Mouse (Mus musculus) CH12F3 (cell line): ENCODE results near the gene Ugt1a10.

Source experiments
- in situ Hi-C: fragments of 300-500 bp; cut with MboI; formaldehyde crosslinking; loops from 2 replicates; pipeline ENCODE4 v1.14.3; 2020; ENCODE audit warnings: low sequenced_read_pairs

Ugt1a10 gene

DNA sequence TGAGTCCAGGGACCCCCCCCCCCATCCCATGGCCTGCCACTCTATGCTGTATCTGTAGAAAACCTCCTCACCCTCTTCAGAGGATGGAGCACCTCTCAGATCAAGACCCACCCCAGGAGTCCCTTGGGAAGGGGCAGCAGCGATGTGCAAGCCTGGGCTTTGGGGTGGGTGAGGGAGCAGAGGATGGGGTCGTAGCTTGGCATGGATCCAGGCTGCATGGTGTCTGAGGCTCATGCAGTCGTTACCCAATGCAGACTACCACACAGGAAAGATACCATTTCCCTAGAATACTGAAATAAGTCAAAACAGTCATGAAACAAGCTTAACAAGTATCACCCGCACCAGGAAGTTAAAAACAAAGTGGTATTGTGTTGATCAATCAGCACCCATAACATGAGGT is 193.5 kb downstream of the Ugt1a10 start:
- in situ Hi-C loops: no loop called here

DNA sequence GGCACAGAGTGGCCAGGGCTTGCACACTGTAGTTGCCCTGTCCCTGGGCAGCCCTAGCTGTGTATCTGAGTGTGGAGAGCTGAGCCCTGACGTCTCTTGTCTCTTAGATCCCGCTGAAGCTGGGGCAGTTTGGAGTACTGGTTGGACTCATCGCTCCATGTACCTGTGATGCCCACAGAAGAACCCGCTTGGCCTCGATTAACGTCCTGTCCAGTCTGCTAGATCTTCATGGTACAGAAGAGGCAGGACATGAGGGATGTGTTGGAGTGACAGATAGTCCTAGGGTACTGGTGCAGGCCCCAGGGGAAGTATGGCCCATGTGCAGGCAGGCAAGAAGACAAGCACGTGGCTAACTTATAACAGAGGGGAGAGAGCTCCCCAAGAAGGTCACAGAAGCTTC is 194.4 kb downstream of the Ugt1a10 start:
- in situ Hi-C loops: no loop called here

- in situ Hi-C loops: no loop called here
Observed at GRCm38 (mm10) chr1:88250023-88250422, 194.8 kb downstream of the Ugt1a10 start.

GRCm38 (mm10) chr1:88253106-88253505 is 197.9 kb downstream of the Ugt1a10 start:
- in situ Hi-C loops: no loop called here

DNA sequence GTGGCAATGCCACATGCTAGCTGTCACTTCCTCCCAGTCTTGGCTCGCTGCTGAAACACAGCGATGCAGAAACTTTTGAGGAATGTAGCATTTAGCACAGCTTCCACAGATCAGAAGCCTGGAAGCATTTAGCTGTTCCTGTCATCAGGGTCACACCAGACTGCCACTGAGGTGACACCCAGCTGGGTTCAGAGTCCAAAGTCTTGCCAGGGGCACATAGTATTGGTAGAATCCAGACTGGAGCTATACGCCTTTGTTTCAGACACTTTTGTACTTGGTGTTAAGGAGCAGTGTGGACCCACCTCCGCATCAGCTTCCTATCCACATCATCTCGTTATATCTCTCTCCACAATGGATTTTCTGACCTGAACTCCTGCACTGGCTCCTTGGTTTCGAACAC is 198.4 kb downstream of the Ugt1a10 start:
- in situ Hi-C loops: no loop called here

DNA sequence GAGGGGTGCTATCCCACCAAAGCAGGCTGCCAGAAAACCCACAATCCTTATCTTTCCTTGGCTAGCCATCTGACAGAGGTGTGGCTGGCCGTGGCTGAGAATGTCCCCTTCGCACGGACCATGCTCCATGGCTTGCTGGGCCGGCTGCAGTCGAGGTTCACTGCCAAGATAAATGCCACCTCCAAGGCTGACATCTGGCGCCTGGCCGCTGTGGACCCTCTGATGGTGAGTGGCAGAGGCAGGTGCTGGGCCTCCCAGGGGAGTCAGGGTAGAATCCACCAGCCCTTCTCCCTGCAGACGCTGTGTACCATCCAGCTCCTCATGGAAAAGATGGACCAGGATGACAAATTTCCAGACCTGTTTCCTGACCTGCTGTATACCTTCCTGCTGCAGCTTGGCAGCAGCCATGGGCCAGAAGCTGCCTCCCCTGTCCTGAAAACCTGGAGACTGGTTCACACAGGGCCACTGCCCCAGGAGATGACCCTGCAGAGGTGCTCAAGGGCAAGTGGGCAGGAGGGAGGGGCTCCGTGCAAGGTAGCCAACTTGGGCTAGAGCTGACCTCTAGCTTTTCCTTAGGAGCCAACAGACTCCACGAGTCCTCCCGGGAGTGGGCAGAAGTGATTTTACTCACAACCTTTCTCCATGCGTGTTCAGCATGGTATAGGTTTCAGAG is 199.7 kb downstream of the Ugt1a10 start:
- in situ Hi-C loops: no loop called here

DNA sequence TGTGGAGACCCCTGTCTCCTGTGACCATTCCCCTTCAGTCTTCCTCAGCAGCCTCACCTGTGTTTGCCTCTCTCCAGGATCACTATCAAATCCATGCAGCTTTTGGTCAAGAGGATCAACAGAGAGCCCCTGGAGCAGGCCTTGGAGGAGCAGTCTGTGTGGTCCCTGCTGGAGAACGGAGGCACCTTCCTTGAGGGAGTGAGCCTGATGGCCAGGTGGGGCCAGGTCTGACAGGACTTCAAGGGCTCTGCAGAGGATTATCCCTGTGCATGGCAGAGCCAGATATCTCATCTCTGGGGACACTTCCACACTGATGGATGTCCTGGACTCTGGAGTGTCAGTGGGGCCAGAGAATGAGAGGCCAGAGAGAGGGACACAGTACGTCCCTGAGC is 200.3 kb downstream of the Ugt1a10 start:
- in situ Hi-C loops: no loop called here

- in situ Hi-C loops: no loop called here
Observed at GRCm38 (mm10) chr1:88255989-88256754, 201.0 kb downstream of the Ugt1a10 start.

GRCm38 (mm10) chr1:88256886-88257663 is 201.9 kb downstream of the Ugt1a10 start:
- in situ Hi-C loops: no loop called here

DNA sequence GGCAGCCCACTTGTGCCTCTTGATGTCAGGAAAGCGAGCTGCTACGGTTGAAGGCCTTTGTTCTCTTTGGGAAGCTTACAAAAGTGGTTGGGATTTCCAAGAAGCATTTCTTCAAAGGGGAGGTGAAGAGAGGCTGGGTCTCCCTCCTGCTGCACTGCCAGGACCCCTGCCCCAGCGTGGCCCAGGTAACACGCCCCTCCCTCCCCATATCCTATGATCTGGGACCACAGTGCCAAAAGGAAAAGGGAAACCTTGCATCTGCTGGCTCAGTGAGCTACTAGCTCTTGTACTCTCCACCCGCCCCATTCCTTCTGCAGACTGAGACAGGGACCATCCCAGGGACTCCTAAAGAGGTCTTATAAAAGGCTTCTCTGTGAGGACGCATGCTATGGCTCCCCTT is 202.5 kb downstream of the Ugt1a10 start:
- in situ Hi-C loops: no loop called here

DNA sequence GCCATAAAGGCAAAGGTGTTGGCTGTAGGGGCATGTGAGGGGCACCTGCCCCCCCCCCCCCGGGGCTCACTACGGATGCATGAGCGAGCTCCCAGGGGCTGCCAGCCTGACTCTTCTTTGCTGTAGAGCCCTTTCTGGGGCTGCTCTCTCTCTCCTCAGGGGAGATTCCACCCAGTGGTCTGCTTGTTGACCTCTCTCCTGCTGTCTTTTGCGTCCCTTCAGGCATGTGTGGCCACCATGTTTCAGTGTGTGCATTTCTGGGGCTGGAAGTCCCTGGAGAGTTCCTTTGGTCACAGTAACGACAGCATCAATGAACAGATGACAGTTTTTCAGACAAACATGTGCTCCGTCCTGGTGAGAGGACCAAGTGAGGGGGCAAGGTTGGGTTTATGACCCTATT is 203.2 kb downstream of the Ugt1a10 start:
- in situ Hi-C loops: no loop called here

GRCm38 (mm10) chr1:88258881-88259642 is 203.9 kb downstream of the Ugt1a10 start:
- in situ Hi-C loops: no loop called here

DNA sequence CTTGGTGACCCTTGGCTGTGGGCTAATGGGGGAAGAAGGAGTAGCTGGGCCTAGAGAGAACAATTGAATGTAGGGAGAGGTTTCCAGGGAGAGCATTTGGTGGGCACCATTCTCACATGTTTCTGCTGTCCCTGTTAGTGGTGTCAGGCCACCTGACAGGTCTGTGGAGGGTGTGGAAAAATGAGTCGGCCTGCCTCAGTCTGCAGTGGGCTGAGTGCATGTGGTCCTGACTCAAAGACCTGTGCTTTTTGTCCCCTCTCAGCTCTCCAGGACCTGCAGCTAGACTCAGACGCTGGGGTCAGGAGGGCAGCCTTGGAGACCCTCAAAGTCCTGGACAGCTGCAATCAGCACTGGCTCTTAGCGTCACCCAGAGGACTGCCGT is 204.4 kb downstream of the Ugt1a10 start:
- in situ Hi-C loops: no loop called here

- in situ Hi-C loops: no loop called here
Observed at GRCm38 (mm10) chr1:88260114-88260513, 204.9 kb downstream of the Ugt1a10 start.

- in situ Hi-C loops: no loop called here
Observed at GRCm38 (mm10) chr1:88260604-88261377, 205.6 kb downstream of the Ugt1a10 start.

GRCm38 (mm10) chr1:88261706-88262105 is 206.5 kb downstream of the Ugt1a10 start:
- in situ Hi-C loops: no loop called here

DNA sequence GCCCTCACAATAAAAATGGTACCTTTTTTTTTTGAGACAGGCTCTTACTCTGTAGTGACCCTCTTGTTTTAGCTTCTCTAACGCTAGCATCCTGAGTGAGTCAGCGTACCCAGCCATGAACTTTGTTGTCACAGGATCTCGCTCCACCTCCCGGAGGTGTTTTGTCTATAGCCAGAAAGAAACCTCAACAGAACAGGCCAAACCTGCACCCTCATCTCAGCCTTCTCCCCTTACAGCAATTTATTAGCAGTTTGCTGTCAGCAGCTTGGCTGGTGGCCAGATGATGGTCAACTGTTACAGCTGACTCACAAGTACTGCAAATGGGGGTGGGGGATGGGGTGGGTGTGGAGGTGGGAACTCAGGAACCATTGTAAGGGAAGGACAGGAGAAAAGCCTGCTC is 207.1 kb downstream of the Ugt1a10 start:
- in situ Hi-C loops: no loop called here

- in situ Hi-C loops: no loop called here
Observed at GRCm38 (mm10) chr1:88262961-88263360, 207.8 kb downstream of the Ugt1a10 start.

- in situ Hi-C loops: no loop called here
Observed at GRCm38 (mm10) chr1:88263778-88264177, 208.6 kb downstream of the Ugt1a10 start.

DNA sequence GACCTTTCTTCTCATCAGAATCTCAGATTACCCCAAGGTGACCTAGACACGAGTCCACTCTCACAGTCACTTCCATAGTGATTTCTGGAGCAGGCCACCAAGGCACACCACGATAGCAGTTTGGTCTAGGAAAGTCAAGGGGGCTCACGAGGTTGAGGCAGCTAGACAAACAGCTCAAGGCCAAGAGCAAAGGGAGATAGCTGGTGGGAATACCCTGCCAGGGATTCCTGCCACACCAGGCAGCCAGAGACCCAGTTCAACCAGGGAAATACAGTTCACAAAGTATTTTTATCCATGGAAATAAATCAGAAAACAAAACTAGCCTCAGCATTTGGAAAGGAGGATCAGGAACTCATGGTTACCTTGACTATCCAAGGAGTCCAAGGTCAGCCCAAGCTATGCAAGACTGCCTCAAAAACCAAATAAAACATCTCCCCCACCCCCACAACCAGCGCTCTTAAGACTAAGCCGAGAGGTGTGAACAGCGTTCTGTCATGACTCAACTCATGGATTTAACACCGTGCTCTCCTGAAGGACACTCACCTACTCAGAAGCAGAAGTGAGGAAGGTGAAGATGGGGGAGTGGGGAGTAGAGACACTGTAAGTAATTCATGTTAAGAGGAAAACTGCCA is 209.2 kb downstream of the Ugt1a10 start:
- in situ Hi-C loops: no loop called here
